Mouse (Mus musculus) spleen, adult 2 months (tissue): ENCODE data around the gene Csrp3.

Source experiments
- CTCF ChIP-seq: fragments of 200-500 bp; IDR thresholded peaks from 2 replicates; pipeline ENCODE4 v1.5.1; 2011; ENCODE audit warnings: mild to moderate bottlenecking, inconsistent platforms; ENCODE audit not compliant: insufficient read depth, insufficient read length, insufficient replicate concordance; ENCODE audit errors: extremely low read depth
- POLR2A ChIP-seq: fragments of 200-500 bp; IDR thresholded peaks from 2 replicates; pipeline ENCODE4 v1.6.1; 2011; ENCODE audit warnings: low read depth, low read length, inconsistent platforms

DNA sequence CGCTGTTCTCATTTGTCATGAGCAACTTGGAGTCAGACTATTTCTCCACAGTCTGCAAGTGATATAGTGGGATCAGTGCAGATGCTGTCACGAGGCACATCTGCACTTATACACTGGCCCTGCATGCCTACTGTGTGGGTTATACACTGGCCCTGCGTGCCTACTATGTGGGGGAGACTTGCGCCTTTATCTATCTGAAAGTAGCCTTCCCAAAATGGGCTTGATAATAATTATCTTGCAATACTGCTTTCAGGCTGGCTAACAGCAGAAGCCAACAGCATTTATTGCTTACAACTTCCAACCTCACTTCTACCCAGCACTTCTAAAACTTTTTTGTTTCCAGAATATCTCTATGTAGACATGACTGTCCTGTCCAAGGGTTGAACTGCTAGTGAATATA lies 14.0 kb upstream of the Csrp3 start:
- no peak for TF ChIP-seq CTCF
- TF ChIP-seq POLR2A, result no peak
